Mouse (Mus musculus) midbrain, embryonic 12.5 days (tissue): Measurements from ENCODE around the gene Dnajb1. TPM values are rescaled to one million over a fixed set of nuclear protein-coding genes. Genes with fewer than 3 reads are reported as not detected.

Experiments used
- ATAC-seq: fragments of 200-750 bp; cut with Nextera tagmentation; 2 replicates; pipeline ENCODE4 v1.8.0; 2017; ENCODE audit warnings: low read depth, moderate TSS enrichment, moderate library complexity; ENCODE audit not compliant: low FRiP score
- H3K27ac ChIP-seq: fragments of 300-500 bp; sonication (generic); replicated peaks from 2 replicates; pipeline ENCODE4 v1.5.1; 2016; ENCODE audit warnings: mild to moderate bottlenecking
- H3K27me3 ChIP-seq: fragments of 300-500 bp; sonication (generic); 2 replicates; pipeline ENCODE4 v1.6.1; 2016; ENCODE audit warnings: mild to moderate bottlenecking
- H3K36me3 ChIP-seq: fragments of 300-500 bp; sonication (generic); 2 replicates; pipeline ENCODE4 v1.6.1; 2016
- H3K4me1 ChIP-seq: fragments of 300-500 bp; sonication (generic); 2 replicates; pipeline ENCODE4 v1.6.1; 2016
- H3K4me2 ChIP-seq: fragments of 300-500 bp; sonication (generic); replicated peaks from 2 replicates; pipeline ENCODE4 v1.6.1; 2016; ENCODE audit warnings: mild to moderate bottlenecking, moderate library complexity
- H3K4me3 ChIP-seq: fragments of 300-500 bp; sonication (generic); 2 replicates; pipeline ENCODE4 v1.5.1; 2016; ENCODE audit warnings: mild to moderate bottlenecking
- H3K9ac ChIP-seq: fragments of 300-500 bp; sonication (generic); replicated peaks from 2 replicates; pipeline ENCODE4 v1.6.1; 2016; ENCODE audit warnings: mild to moderate bottlenecking, moderate library complexity
- H3K9me3 ChIP-seq: fragments of 300-500 bp; sonication (generic); 2 replicates; pipeline ENCODE4 v1.6.1; 2016; ENCODE audit warnings: mild to moderate bottlenecking
- WGBS: fragments of 180-500 bp; shearing (Covaris S2); methylation state at CpG from one replicate; pipeline ENCODE4 v1.1.7; 2016; 5-methylcytosine and 5-hydroxymethylcytosine counted together
- polyA plus RNA-seq: library from polyadenylated mRNA; unstranded; fragments of >200 nt; fragmentation: Nextera tagmentation; extraction: Ambion mirVana; gene quantifications from 2 replicates; pipeline ENCODE4 v1.2.1, GENCODE M21; 2016

Dnajb1 gene
- polyA plus RNA-seq, 1 experiment from 2014 or later: 66.4 TPM

DNA sequence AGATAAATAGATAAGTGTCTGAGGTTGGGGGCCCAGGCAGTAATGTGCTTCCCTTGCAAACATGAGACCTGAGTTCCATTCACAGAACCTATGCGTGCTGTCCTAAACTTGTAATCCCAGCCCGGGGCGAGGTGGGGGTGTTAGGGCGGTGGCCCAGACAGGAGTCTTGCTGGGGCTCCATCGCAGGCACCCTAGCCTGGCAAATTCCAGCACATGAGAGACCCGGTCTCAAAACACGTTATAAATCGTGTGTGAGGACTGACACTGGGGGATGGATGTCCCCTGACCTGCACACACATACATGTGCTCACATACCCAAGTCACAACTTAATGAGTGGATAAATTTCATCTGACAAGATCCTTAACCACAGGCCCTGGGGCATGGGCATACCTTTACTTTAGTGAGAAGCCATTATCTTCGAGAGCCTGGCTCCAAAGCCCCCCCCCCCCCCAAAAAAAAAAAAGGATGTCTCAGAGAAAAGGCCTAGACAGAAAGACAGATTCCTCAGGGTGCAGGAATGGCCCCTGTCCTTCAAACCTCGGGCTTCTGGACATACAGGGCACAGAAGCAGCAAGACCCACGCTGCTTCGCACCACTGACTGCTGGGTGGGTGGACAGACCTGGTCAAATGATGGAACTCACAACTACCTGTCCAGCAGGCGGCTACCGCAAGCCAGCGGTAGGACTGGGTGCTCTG lies 13.8 kb downstream of the Dnajb1 start:
- H3K27me3 ChIP-seq: 0 out of 2 replicates have a peak, but pooled peaks cover 7% of the 10 kb centered on the region
- WGBS: 57% methylated on average over 15 of the region's 15 CpGs
- H3K36me3 ChIP-seq: no peaks in the 10 kb centered on the region
- H3K9ac ChIP-seq: peak overlapping the region; percentile 63
- no peaks in the 10 kb centered on the region for H3K9me3 ChIP-seq
- H3K4me2 ChIP-seq: peak overlapping the region; percentile 77
- H3K27ac ChIP-seq: no peak overlapping the region
- no peaks in the 10 kb centered on the region for H3K4me1 ChIP-seq
- peak; percentile 63 for ATAC-seq
- H3K4me3 ChIP-seq: peak overlapping the region; percentile 42

DNA sequence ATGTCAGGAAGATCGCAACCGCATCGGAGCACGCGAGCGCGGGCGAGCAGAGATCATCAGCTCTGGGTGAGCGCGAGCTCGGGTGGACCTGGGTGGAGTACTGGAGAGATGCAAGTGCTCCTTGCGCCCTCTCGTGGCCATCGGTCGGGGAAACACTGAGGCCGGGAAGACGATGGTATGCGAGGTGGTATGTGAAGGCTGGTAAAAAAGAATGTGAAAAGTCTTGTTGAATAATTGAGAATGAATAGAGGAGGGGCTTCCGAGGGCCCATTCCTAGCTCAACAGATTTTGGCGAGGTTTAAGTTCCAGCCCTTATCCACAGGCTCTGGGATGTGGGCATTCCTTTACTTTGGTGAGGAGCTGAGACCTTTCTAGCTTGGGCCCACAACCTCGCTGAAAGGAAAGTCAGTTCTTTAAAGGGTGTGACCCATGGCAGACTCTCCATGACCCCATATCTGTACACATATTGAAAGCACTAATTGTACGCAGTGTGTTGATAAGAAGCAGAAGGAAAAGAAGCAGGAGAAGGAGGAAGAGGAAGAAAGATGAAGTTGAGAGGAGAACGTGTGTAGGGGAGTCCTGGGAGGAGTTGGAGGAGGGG lies 14.5 kb downstream of the Dnajb1 start:
- H3K9ac ChIP-seq: peak overlapping the region; percentile 63
- 0 out of 2 replicates have a peak, but pooled peaks cover 7% of the 10 kb centered on the region for H3K27me3 ChIP-seq
- no peaks in the 10 kb centered on the region for H3K9me3 ChIP-seq
- peak; percentile 93 for ATAC-seq
- H3K27ac ChIP-seq: no peak overlapping the region
- peak overlapping the region; percentile 77 for H3K4me2 ChIP-seq
- WGBS: 11% methylated on average over 23 of the region's 23 CpGs
- H3K36me3 ChIP-seq: no peaks in the 10 kb centered on the region
- peak overlapping the region; percentile 42 for H3K4me3 ChIP-seq
- H3K4me1 ChIP-seq: no peaks in the 10 kb centered on the region

DNA sequence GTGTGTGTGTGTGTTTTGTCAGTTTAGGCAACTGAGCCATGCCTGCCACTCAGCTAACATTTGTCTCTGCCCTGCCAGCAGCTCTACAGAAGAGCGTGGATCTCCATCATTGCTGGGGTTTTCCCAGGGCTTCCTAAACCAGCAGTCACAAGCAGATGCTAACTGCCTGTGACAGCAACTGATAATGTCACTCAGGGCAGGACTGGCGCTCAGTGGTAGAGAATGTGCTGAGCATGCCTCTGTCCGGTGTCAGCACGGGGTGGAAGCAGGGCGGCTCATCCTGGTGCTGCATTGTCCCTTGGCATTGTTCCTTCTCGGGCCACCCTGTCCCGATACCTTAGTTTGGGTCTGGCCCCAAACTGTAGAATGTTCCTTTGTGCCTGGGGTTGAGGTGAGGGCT lies 15.6 kb downstream of the Dnajb1 start:
- Histone ChIP-seq H3K4me3 (no peak overlapping the region), H3K4me2 (no peak overlapping the region), H3K9me3 (no peaks in the 10 kb centered on the region), H3K36me3 (no peaks in the 10 kb centered on the region), H3K27ac (no peak overlapping the region), H3K27me3 (0 out of 2 replicates have a peak, but pooled peaks cover 7% of the 10 kb centered on the region), H3K9ac (no peak overlapping the region), H3K4me1 (no peaks in the 10 kb centered on the region)
- WGBS: 95% methylated on average over 7 of the region's 7 CpGs
- no peak for ATAC-seq

DNA sequence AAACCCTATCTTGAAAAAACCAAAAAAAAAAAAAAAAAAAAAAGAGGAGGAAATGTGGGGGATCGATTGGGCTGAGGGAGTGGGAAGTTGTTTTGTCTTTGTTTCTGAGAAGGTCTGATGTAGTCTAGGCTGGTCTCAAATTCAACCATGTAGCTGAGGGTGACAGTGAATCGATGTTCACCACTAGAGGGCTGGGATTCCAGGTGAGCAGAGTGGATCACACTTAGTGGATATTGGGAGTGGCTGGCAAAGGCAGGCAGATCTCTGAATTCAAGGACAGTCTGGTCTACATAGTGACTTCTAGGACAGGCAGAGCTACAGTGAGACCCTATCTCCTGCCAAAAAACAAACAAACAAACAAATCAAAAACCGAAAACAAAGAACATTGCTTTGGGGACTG lies 16.7 kb downstream of the Dnajb1 start:
- no peak for ATAC-seq
- WGBS: 48% methylated on average over 3 of the region's 3 CpGs
- no peak overlapping the region for H3K4me3 ChIP-seq

DNA sequence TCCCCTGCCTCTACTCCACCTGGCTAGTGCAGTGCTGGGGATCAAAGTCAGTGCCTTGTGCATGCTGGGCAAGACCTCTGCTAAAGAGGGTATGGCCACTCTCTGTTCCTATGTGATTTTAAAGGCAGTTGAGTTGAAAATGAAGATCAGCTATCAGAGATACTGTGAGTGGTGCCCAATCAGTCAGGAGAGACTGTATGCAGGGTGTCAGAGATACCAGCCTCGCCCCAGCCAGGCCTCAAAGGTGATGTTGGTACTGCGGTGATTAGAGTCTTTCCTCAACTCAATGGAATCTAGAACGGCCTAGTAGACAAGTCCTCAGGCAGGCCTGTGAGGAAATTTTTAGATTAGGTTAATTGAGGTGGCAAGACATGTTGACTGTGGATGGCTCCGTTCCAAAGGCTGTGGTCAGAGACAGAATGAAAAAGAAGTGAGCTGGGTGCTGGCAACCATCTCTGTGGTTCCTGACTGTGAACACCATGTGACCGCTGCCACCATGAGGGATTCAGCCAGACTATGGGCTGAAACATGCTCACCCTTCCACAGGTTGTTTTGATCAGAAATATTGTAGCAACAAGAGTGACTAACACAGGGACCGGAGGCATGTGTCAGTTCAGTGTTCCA lies 17.8 kb downstream of the Dnajb1 start:
- Histone ChIP-seq H3K27me3 (0 out of 2 replicates have a peak, but pooled peaks cover 7% of the 10 kb centered on the region), H3K4me3 (no peak overlapping the region), H3K4me1 (no peaks in the 10 kb centered on the region), H3K4me2 (no peak overlapping the region), H3K36me3 (no peaks in the 10 kb centered on the region), H3K9me3 (no peaks in the 10 kb centered on the region), H3K27ac (no peak overlapping the region), H3K9ac (no peak overlapping the region)
- no peak for ATAC-seq
- 83% methylated on average over 6 of the region's 6 CpGs for WGBS

More for the DNA sequence above, 16.7 kb downstream of the Dnajb1 start:
- Histone ChIP-seq H3K36me3 (no peaks in the 10 kb centered on the region), H3K9ac (no peak overlapping the region), H3K27ac (no peak overlapping the region), H3K9me3 (no peaks in the 10 kb centered on the region), H3K27me3 (0 out of 2 replicates have a peak, but pooled peaks cover 7% of the 10 kb centered on the region), H3K4me2 (no peak overlapping the region), H3K4me1 (no peaks in the 10 kb centered on the region)

DNA sequence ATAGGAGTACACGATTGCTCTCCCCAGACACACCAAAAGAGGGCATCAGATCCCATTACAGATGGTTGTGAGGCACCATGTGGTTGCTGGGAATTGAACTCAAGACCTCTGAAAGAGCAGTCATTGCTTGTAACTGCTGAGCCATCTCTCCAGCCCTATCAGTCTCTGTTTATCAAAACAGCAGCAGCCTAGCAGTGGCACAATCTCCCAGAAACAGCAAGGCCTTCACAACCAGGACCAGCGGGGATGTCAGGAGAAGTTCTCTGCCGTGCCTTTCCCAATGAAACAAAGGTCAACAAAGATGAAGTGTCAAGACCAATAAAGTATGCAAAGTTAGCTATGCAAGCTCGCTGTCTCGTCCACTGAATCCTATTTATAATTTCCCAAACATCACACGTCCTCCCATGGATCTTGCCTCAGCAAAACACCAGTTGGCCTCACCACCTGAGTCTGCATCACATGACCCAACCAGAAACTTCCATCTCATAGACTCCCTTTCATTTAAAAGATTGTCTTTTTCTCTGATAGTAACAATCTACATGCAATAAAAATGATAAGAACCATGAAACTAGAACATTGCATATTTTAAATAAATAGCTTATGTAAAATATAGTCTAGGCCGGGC lies 24.2 kb downstream of the Dnajb1 start:
- H3K27ac ChIP-seq: no peak overlapping the region
- H3K9ac ChIP-seq: no peak overlapping the region
- no peak for ATAC-seq
- no peaks in the 10 kb centered on the region for H3K36me3 ChIP-seq
- H3K4me3 ChIP-seq: no peak overlapping the region
- no peak overlapping the region for H3K4me2 ChIP-seq
- peaks cover 7% of the 10 kb centered on the region; the same call in 1 of the 2 replicates for H3K9me3 ChIP-seq
- no peaks in the 10 kb centered on the region for H3K4me1 ChIP-seq
- no peaks in the 10 kb centered on the region for H3K27me3 ChIP-seq
- WGBS: 92% methylated on average over 7 of the region's 7 CpGs

DNA sequence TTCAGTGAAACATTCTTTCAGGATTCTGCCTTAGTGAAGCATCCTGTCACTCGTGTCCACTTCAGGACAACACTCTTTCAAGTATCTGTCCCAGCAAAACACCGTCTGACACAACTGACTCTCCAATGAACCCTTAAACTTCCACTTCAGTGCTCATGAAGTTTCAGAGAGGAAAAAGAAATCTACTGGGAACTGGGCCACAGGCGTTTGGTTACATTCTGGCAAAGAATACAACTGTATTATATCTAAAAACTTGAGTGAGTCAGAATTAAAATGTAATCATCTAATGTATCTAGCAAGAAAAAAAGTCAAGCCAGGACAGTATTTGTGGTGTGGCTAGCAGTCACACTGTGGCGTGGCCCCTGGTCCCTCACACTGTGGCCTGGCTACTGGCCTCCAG lies 30.9 kb downstream of the Dnajb1 start:
- WGBS: 74% methylated on average over 4 of the region's 4 CpGs
- no peak overlapping the region for H3K4me2 ChIP-seq

DNA sequence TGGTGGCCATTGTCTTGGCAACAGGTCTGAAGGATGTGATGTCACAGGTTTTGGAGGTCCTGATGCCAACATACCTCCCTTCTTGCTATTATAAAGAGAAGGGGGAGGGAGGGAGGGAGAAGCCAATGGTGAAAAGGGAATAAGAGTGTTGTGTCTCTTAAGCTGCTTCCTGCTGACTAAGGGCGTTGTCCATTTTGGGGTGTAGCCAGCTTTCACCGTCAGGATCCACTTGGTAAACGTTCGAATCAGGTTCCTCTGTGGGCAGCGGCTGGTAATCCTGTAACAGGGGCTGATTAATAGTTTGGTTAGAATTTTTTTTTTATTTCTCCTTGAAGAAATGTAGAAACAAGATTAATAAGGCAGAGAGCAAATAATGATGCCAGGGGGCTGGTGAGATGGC lies 31.7 kb downstream of the Dnajb1 start:
- WGBS: 68% methylated on average over 5 of the region's 5 CpGs
- H3K27me3 ChIP-seq: no peaks in the 10 kb centered on the region
- ATAC-seq: no peak
- no peaks in the 10 kb centered on the region for H3K4me1 ChIP-seq
- H3K27ac ChIP-seq: no peak overlapping the region
- no peak overlapping the region for H3K4me3 ChIP-seq
- H3K9me3 ChIP-seq: peaks cover 7% of the 10 kb centered on the region; the same call in 1 of the 2 replicates
- H3K36me3 ChIP-seq: no peaks in the 10 kb centered on the region
- H3K4me2 ChIP-seq: no peak overlapping the region
- no peak overlapping the region for H3K9ac ChIP-seq

More for the DNA sequence above, 30.9 kb downstream of the Dnajb1 start:
- Histone ChIP-seq H3K4me3 (no peak overlapping the region), H3K9ac (no peak overlapping the region), H3K27me3 (no peaks in the 10 kb centered on the region), H3K27ac (no peak overlapping the region), H3K4me1 (no peaks in the 10 kb centered on the region), H3K36me3 (no peaks in the 10 kb centered on the region), H3K9me3 (peaks cover 7% of the 10 kb centered on the region; the same call in 1 of the 2 replicates)
- no peak for ATAC-seq

DNA sequence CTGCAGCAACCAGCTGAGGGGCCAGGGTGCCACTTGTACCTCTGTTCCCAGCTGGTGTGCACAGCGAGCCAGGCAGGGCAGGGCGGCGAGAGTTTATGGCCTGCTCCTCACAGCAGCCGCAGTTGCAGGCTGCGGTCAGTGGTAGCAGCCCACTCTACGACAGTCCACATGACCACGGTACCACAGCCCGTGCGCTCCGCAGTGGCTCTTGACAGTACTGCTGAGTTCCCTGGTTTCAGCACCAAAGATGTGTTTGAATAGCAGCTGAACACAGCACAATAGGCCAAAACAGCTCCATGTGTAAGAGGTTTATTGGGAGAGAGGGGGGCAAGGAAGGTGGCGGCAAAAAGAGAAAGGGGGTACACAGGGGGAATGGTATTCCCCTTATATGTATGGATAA lies 39.5 kb downstream of the Dnajb1 start:
- no peaks in the 10 kb centered on the region for H3K9me3 ChIP-seq
- no peak overlapping the region for H3K4me2 ChIP-seq
- WGBS: 94% methylated on average over 11 of the region's 11 CpGs
- no peak overlapping the region for H3K9ac ChIP-seq
- no peaks in the 10 kb centered on the region for H3K27me3 ChIP-seq
- H3K36me3 ChIP-seq: no peaks in the 10 kb centered on the region
- H3K27ac ChIP-seq: no peak overlapping the region
- H3K4me1 ChIP-seq: peaks cover 6% of the 10 kb centered on the region
- ATAC-seq: no peak
- H3K4me3 ChIP-seq: no peak overlapping the region

DNA sequence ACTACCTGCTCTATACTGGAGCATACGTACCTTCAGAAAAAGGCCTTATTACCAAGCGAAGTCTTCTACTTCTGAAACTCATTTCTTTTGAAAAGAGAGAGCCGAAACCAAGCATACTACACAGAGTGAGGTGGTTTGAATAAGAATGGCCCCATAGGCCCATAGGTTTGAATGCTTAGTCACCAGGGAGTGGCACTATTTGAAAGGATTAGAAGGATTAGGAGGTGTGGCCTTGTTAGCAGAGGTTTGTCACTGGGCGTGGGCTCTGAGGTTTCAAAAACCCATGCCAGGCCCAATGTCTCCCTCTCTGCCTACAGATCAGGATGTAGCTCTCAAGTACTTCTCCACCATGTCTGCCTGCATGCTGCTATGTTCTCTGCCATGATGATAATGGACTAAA lies 40.0 kb downstream of the Dnajb1 start:
- 88% methylated on average over 4 of the region's 4 CpGs for WGBS
- H3K27ac ChIP-seq: no peak overlapping the region
- H3K4me2 ChIP-seq: no peak overlapping the region
- no peak overlapping the region for H3K4me3 ChIP-seq
- H3K4me1 ChIP-seq: peaks cover 6% of the 10 kb centered on the region
- no peaks in the 10 kb centered on the region for H3K36me3 ChIP-seq
- no peak overlapping the region for H3K9ac ChIP-seq
- no peak for ATAC-seq
- no peaks in the 10 kb centered on the region for H3K9me3 ChIP-seq
- H3K27me3 ChIP-seq: no peaks in the 10 kb centered on the region

DNA sequence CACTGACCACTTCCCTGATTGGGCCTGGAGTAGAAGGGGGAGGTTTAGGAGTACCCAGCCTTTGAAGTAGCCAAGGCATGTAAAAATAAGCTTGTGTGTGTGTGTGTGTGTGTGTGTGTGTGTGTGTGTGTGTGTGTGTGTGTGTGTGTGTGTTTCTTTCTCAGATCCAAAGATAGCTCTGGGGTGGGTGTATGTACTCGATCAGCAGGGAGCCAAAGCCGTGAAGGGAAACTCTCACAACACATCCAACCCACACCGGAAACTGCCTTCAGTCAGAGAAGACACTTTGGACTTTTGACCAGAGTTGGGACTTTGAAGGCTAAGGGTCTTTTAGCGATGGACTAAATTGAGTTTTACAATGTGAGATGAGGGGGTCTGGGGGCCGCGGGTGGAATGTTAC lies 41.7 kb downstream of the Dnajb1 start:
- 94% methylated on average over 6 of the region's 6 CpGs for WGBS
- no peak overlapping the region for H3K4me2 ChIP-seq
- ATAC-seq: no peak

More for the DNA sequence above, 41.7 kb downstream of the Dnajb1 start:
- Histone ChIP-seq H3K4me3 (no peak overlapping the region), H3K36me3 (no peaks in the 10 kb centered on the region), H3K9me3 (no peaks in the 10 kb centered on the region), H3K9ac (no peak overlapping the region), H3K27ac (no peak overlapping the region), H3K27me3 (no peaks in the 10 kb centered on the region), H3K4me1 (peaks cover 20% of the 10 kb centered on the region)
